Mouse (Mus musculus) spleen, adult 18-20 months (tissue): ENCODE results near the gene C1qtnf12.

Experiments used
- DNase-seq, 2 experiments: peaks; one replicate each; pipeline ENCODE4 v3.0.0; 2022; ENCODE audit warnings: mixed read lengths in 2 of 2

C1qtnf12 gene

GRCm38 (mm10) chr4:155962167-155962971 is at the start of gene C1qtnf12:
C1qtnf12 (plus strand) TSS chr4:155962318.
- peak in 1 of 2 experiments; percentile 12 for DNase-seq

- DNase-seq, result no peak
Measured at GRCm38 (mm10) chr4:155932031-155932430, 30.1 kb upstream of the C1qtnf12 start.

GRCm38 (mm10) chr4:155943049-155943452 is 19.1 kb upstream of the C1qtnf12 start:
- DNase-seq, result no peak

- peak; percentile 86 to 94 for DNase-seq
Measured at GRCm38 (mm10) chr4:155943534-155944249, 18.4 kb upstream of the C1qtnf12 start, which contains the start of gene Ube2j2. Ube2j2 (plus strand) TSS chr4:155943831.

- peak in 1 of 2 experiments; percentile 12 for DNase-seq
Measured at GRCm38 (mm10) chr4:155944271-155944670, 17.8 kb upstream of the C1qtnf12 start.

- no peak for DNase-seq
Measured at GRCm38 (mm10) chr4:155947094-155947493, 15.0 kb upstream of the C1qtnf12 start.

- no peak for DNase-seq
Measured at GRCm38 (mm10) chr4:155955491-155955890, 6.6 kb upstream of the C1qtnf12 start.

- peak; percentile 50 to 68 for DNase-seq
Measured at GRCm38 (mm10) chr4:155959275-155959674, 2.8 kb upstream of the C1qtnf12 start.

- no peak for DNase-seq
Measured at GRCm38 (mm10) chr4:155963106-155963505, 988 bp downstream of the C1qtnf12 start.

- DNase-seq, result no peak
Measured at GRCm38 (mm10) chr4:155964396-155964795, 2.3 kb downstream of the C1qtnf12 start.

GRCm38 (mm10) chr4:155969043-155969653 is 7.0 kb downstream of the C1qtnf12 start:
- no peak for DNase-seq

- no peak for DNase-seq
Measured at GRCm38 (mm10) chr4:155970286-155970685, 8.2 kb downstream of the C1qtnf12 start.

GRCm38 (mm10) chr4:155972651-155973050 is 10.5 kb downstream of the C1qtnf12 start:
- DNase-seq, result no peak

- no peak for DNase-seq
Measured at GRCm38 (mm10) chr4:155973239-155973638, 11.1 kb downstream of the C1qtnf12 start.

GRCm38 (mm10) chr4:155981436-155982082 is 19.4 kb downstream of the C1qtnf12 start:
- no peak for DNase-seq

GRCm38 (mm10) chr4:155983788-155984187 is 21.7 kb downstream of the C1qtnf12 start:
- DNase-seq, result no peak

GRCm38 (mm10) chr4:155991211-155991907 is 29.2 kb downstream of the C1qtnf12 start:
- DNase-seq, result no peak

- peak in 1 of 2 experiments; percentile 36 for DNase-seq
Measured at GRCm38 (mm10) chr4:155991908-155992230, 29.8 kb downstream of the C1qtnf12 start.

GRCm38 (mm10) chr4:155992241-155992905 is 30.3 kb downstream of the C1qtnf12 start, which contains the start of the genes B3galt6 and Sdf4:
B3galt6 (minus strand) TSS chr4:155992649.
Sdf4 (plus strand) TSS chr4:155992872.
- peak; percentile 83 to 89 for DNase-seq

- DNase-seq, result peak in 1 of 2 experiments; percentile 97
Measured at GRCm38 (mm10) chr4:155992906-155993547, 30.9 kb downstream of the C1qtnf12 start.

- no peak for DNase-seq
Measured at GRCm38 (mm10) chr4:155993606-155994005, 31.5 kb downstream of the C1qtnf12 start.
